Mouse (Mus musculus): ENCODE results near the gene Spata33. TPM values are rescaled to one million over a fixed set of nuclear protein-coding genes. Genes with fewer than 3 reads are reported as not detected.
A peak's percentile ranks its signal among the peaks of the same experiment; 100 is the strongest.

Gene Spata33
- total RNA-seq (2014; rRNA removed) (4.9 and 7.3 TPM in 2 replicates), polyA plus RNA-seq (2015; fragmentation: Nextera tagmentation; extraction: Ambion mirVana) (9.2 and 9.3 TPM in 2 replicates)

- H3K27ac ChIP-seq (ENCODE audit: low read depth, low read length): peak within 1 kb of the TSS; percentile 77
- DNase-seq (ENCODE audit: low spot score) (peak; percentile 95), ATAC-seq (ENCODE audit: low FRiP score) (peak; percentile 94)
- peak within 1 kb of the TSS; percentile 92 for H3K4me2 ChIP-seq (ENCODE audit: low read depth, low read length, poor library complexity, severe bottlenecking)
- WGBS: under 1% methylated on average over 76 of the region's 76 CpGs
- no peaks in the 10 kb centered on the region for H3K27me3 ChIP-seq (ENCODE audit: insufficient read depth, low read length)
- peak within 1 kb of the TSS; percentile 98 for H3K9ac ChIP-seq (replicated peaks; ENCODE audit: low read length, poor library complexity, severe bottlenecking)
- H3K9me3 ChIP-seq (ENCODE audit: low read length): no peaks in the 10 kb centered on the region
- peak; percentile 68 for TF ChIP-seq CTCF (IDR thresholded peaks at IDR 0.05)
- peak within 1 kb of the TSS; percentile 90 for H3K4me3 ChIP-seq (ENCODE audit: low read depth, low read length)
- H3K36me3 ChIP-seq (ENCODE audit: insufficient read depth, low read length): peaks cover 28% of the 10 kb centered on the region
- peaks cover 14% of the 10 kb centered on the region; the same call in 1 of the 2 replicates for H3K4me1 ChIP-seq (ENCODE audit: insufficient read depth, low read length)
Measured at GRCm38 (mm10) chr8:123212321-123213117, at the start of gene Spata33, which contains the start of gene Chmp1a. Spata33 (plus strand) TSS chr8:123212832. Chmp1a (minus strand) TSS chr8:123212763.

GRCm38 (mm10) chr8:123181391-123181790 lies 31.2 kb upstream of the Spata33 start:
- no peak for TF ChIP-seq CTCF (IDR thresholded peaks at IDR 0.05)
- WGBS: 74% methylated on average over 3 of the region's 3 CpGs
- no peak overlapping the region for H3K4me3 ChIP-seq (ENCODE audit: low read depth, low read length)

GRCm38 (mm10) chr8:123185566-123186409 lies 26.8 kb upstream of the Spata33 start, which contains the start of gene Dpep1:
Dpep1 (plus strand) TSS chr8:123186242.
- H3K27me3 ChIP-seq (ENCODE audit: insufficient read depth, low read length): no peaks in the 10 kb centered on the region
- no peak within 1 kb of the TSS for H3K4me2 ChIP-seq (ENCODE audit: low read depth, low read length, poor library complexity, severe bottlenecking)
- no peak for DNase-seq (ENCODE audit: low spot score)
- no peak within 1 kb of the TSS for H3K9ac ChIP-seq (replicated peaks; ENCODE audit: low read length, poor library complexity, severe bottlenecking)
- H3K36me3 ChIP-seq (ENCODE audit: insufficient read depth, low read length): no peaks in the 10 kb centered on the region
- H3K27ac ChIP-seq (ENCODE audit: low read depth, low read length): no peak within 1 kb of the TSS
- no peaks in the 10 kb centered on the region for H3K4me1 ChIP-seq (ENCODE audit: insufficient read depth, low read length)
- H3K9me3 ChIP-seq (ENCODE audit: low read length): no peaks in the 10 kb centered on the region
- no peak within 1 kb of the TSS for H3K4me3 ChIP-seq (ENCODE audit: low read depth, low read length)
- 56% methylated on average over 19 of the region's 19 CpGs for WGBS
- no peak for TF ChIP-seq CTCF (IDR thresholded peaks at IDR 0.05)
- ATAC-seq (ENCODE audit: low FRiP score): no peak

More at GRCm38 (mm10) chr8:123181391-123181790, 31.2 kb upstream of the Spata33 start:
- no peaks in the 10 kb centered on the region for H3K36me3 ChIP-seq (ENCODE audit: insufficient read depth, low read length)
- H3K4me1 ChIP-seq (ENCODE audit: insufficient read depth, low read length): no peaks in the 10 kb centered on the region
- ATAC-seq (ENCODE audit: low FRiP score): no peak
- DNase-seq (ENCODE audit: low spot score): no peak
- no peak overlapping the region for H3K4me2 ChIP-seq (ENCODE audit: low read depth, low read length, poor library complexity, severe bottlenecking)
- no peak overlapping the region for H3K27ac ChIP-seq (ENCODE audit: low read depth, low read length)
- no peak overlapping the region for H3K9ac ChIP-seq (replicated peaks; ENCODE audit: low read length, poor library complexity, severe bottlenecking)
- no peaks in the 10 kb centered on the region for H3K9me3 ChIP-seq (ENCODE audit: low read length)
- H3K27me3 ChIP-seq (ENCODE audit: insufficient read depth, low read length): no peaks in the 10 kb centered on the region

- TF ChIP-seq CTCF (IDR thresholded peaks at IDR 0.05): no peak
- no peak overlapping the region for H3K27ac ChIP-seq (ENCODE audit: low read depth, low read length)
- no peak overlapping the region for H3K4me3 ChIP-seq (ENCODE audit: low read depth, low read length)
- ATAC-seq (ENCODE audit: low FRiP score): no peak
- no peak overlapping the region for H3K4me2 ChIP-seq (ENCODE audit: low read depth, low read length, poor library complexity, severe bottlenecking)
- no peaks in the 10 kb centered on the region for H3K27me3 ChIP-seq (ENCODE audit: insufficient read depth, low read length)
- no peak for DNase-seq (ENCODE audit: low spot score)
- no peaks in the 10 kb centered on the region for H3K36me3 ChIP-seq (ENCODE audit: insufficient read depth, low read length)
- WGBS: 87% methylated on average over 2 of the region's 2 CpGs
- no peaks in the 10 kb centered on the region for H3K4me1 ChIP-seq (ENCODE audit: insufficient read depth, low read length)
- H3K9me3 ChIP-seq (ENCODE audit: low read length): no peaks in the 10 kb centered on the region
- no peak overlapping the region for H3K9ac ChIP-seq (replicated peaks; ENCODE audit: low read length, poor library complexity, severe bottlenecking)
Measured at GRCm38 (mm10) chr8:123188006-123188405, 24.6 kb upstream of the Spata33 start.

- H3K4me3 ChIP-seq (ENCODE audit: low read depth, low read length): no peak overlapping the region
- ATAC-seq (ENCODE audit: low FRiP score) (no peak), DNase-seq (ENCODE audit: low spot score) (no peak)
- no peak overlapping the region for H3K4me2 ChIP-seq (ENCODE audit: low read depth, low read length, poor library complexity, severe bottlenecking)
- no peak for TF ChIP-seq CTCF (IDR thresholded peaks at IDR 0.05)
- 75% methylated on average over 7 of the region's 7 CpGs for WGBS
- H3K9me3 ChIP-seq (ENCODE audit: low read length): no peaks in the 10 kb centered on the region
- no peaks in the 10 kb centered on the region for H3K27me3 ChIP-seq (ENCODE audit: insufficient read depth, low read length)
- no peak overlapping the region for H3K9ac ChIP-seq (replicated peaks; ENCODE audit: low read length, poor library complexity, severe bottlenecking)
- H3K36me3 ChIP-seq (ENCODE audit: insufficient read depth, low read length): no peaks in the 10 kb centered on the region
- H3K4me1 ChIP-seq (ENCODE audit: insufficient read depth, low read length): no peaks in the 10 kb centered on the region
- no peak overlapping the region for H3K27ac ChIP-seq (ENCODE audit: low read depth, low read length)
Measured at GRCm38 (mm10) chr8:123188841-123189240, 23.8 kb upstream of the Spata33 start.
